Mouse (Mus musculus) lung, postnatal 14 days (tissue): ENCODE results near the gene Nt5dc3.

Experiments
- DNase-seq: peaks from one replicate; pipeline ENCODE4 v3.0.0; 2021

The Nt5dc3 gene

DNA sequence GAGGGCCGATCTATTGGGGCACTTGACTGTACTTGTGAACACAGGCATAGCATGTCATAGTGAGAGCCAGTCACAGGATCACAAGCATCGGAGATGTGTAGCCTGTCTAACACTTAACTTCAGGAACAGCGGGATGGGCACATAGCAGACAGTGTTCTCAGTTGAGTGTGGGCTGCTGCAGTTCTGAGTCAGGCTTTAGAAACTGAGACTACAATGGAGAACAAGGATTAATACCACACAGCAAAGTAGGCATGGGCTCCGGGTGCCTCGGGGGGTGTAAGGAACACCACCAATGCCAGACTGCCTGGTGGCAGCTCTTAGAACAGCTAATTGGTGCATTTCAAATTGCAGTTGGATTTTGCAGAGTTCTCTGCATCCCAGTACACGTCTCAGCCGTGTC lies 42.2 kb downstream of the Nt5dc3 start:
- no peak for DNase-seq

DNA sequence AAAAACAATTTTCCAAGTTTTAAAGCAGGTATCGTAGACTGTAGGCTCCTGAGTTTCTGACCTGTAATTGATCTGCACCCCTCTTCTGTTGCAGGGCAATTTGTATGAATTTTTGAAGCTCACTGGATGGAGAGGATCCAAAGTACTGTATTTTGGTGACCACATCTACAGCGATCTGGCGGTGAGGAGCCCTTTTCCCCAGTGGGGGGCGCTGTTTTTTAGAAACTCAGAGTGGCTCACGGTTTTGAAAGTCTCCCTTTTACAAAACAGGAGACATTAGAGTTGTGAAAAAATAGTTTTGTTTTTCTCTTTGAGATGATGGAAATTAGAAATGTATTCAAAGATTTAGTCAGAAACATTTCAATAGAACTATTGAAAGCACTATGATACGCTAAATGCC lies 45.3 kb downstream of the Nt5dc3 start:
- no peak for DNase-seq

DNA sequence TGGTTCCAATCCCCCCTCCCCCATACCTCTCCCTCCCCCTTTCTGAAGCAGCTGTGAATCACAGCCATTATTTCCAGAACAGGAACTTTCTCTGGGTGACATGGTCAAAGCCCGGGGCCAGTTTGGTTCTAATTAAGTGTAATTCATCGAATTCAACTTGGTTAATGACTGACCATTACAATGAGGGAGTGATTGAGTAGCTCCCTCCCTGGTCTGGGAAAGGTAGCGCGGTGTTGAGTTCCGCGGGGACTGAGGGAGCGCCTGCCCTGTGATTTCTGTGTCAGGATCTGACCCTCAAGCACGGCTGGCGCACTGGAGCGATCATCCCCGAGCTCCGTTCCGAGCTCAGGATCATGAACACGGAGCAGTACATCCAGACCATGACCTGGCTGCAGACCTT lies 46.1 kb downstream of the Nt5dc3 start:
- DNase-seq = no peak

DNA sequence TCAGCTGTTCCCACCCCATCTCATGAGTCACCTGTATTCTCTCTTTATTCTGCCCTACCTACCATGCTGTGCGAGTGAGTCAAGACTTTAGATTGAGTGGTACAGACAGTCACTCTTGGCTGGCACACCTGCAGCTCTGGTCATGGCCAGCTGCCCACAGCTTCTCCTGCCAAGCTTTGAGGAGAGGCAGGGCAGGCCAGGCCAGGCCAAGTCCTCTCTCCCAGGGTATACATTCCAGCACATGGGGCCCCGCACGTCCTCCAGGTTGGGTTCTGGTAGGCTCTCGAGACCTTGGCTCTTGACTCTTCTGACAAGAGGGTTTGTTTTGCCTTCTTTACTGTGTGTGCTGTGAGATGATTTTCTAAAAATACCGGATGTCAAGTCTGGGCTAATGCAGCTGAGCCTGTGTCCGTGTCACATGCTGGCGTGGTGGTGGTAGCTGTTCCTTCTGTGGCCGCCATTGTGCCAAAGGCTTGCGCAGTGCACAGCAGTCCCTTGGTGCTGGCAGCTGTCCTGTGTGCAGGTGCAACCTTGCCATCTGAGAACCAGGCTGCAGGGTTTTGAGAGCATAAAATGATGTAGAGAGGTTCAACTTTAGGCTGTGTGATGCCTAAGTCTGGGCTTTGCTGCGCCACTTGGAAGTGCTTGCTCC lies 47.2 kb downstream of the Nt5dc3 start:
- DNase-seq = peak; percentile 77

DNA sequence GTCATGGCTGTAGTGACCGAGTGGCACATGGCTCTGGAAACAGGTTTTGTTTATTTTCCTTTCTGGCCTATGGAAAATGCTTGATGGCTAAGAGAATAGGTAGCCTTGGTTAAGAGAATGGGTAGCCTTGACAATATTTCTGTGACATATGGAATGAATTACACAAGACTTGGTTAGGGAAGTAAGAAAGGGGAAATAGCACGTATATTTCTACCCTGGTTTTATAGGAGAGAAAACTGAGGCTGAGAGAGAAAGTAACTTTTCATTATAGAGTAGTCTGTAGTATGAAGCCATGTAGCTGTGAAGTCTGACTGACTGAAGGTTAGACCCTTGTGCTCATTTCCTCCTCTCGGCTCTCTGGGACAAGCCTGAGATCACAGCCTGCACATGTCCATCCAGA lies 48.1 kb downstream of the Nt5dc3 start:
- no peak for DNase-seq

DNA sequence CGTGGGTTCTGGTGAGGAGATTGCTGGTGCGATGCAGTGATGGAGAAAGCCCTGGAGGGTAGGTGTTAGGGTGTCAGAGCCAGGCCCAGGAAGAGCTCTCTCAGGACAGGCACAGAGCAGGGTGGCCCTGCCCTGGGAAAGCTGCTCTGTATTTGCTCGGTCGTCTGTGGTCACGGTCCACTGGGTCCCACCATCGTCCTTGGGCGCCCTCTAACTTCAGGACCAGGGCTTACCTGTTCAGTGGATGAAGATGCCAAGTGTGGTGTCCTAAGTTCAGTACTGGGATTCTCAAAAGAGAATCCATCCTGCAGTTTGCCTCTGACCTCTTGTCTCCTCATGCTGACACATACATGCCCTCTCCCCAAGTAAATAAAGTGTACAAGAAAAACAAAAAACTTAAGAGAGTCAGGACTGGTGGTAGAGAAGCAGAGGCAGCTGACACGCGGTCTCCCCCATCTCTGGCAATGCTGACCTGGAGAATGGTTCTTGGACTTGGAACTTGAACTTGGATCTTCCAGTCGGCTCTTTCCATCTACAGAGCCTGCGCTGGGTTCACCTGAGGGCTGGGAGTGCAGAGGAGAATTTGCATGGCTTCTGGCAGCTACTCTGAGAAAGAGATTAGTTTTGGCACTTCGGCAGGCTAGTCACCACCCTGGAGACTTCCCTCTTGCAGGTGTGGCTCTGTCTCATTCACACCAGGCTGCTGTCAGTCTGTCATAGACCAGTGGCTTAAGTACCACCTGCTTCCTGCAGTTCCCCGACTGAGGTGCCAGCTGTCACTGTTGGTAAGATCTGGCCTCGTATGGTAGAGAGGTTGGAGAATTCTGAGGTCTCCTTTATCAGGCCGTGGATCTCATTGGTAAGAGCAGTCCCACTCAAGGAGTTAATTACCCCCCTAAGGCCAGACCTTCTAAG lies 49.7 kb downstream of the Nt5dc3 start:
- DNase-seq = no peak

DNA sequence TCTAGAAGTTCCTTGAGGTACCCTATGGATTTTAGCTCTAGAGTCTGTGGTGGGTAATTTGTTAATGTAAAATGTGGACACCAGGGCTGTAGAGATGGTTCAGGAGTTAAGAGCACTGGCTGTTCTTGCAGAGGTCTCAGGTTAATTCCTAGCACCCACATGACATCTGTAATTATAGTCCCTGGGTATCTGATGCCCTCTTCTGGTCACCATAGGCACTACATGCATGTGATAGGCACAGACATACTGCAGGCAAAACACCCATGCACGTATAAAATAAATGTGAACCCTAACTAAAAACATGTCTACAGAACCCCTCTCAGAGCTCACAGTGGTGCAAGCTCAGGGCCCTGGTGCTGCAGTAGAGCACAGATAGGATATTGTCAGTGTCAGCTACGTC lies 50.7 kb downstream of the Nt5dc3 start:
- no peak for DNase-seq

DNA sequence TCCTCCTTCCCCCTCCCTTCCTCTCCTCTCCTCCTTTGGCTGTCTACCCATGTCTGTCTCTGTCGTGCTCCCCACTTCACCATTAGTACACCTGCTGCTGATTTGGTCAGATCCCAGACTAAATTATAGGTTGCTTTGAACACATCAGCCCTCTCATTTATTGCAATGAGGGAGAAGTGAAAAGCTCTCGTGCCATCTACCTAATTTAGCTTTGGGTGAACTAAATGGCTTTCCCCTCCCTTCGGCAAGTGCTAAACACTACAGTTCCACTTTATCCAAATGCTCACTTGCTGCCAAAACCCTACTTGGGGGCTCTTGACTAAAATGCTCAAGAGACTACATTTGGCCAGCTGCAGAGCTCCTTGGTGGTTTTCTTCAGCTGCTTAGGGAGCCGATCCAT lies 58.0 kb downstream of the Nt5dc3 start:
- no peak for DNase-seq

DNA sequence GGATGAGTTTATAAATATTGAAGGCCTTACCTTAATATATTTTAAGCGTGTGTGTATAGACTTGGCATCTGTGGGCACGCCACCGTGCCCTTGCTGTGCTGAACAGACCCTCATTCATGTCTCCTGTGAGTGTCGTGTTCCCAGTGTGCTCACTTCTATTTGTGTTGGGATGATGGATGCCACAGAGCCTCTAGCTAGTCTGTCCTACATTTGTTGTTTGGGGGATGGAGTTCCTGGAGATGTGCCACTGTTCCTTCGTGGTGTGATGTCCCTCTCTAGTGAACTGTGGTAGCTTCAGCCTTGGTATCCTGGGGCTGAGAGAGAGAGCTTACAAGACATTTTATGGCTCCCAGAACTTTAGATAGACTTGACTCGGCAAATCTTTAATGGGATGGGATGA lies 60.0 kb downstream of the Nt5dc3 start:
- DNase-seq = no peak

DNA sequence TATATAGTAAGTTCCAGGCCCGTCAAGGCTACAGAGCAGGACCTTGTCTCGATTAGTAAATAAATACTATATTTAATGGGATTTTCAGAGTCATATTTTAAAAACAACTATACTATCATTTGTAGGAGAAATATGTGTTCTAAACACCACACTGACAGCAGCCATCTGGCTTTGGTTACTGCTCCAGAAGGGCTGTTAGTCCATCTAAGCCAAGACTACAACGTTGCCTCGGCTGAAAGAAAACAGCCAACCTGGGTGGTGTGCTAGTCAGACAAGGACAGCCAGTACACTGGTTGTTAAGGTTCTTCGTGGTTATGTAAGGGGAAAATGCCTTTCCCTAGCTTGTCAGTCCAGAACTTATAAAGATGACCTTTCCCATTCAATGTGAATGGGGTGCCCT lies 63.9 kb downstream of the Nt5dc3 start:
- DNase-seq = no peak

DNA sequence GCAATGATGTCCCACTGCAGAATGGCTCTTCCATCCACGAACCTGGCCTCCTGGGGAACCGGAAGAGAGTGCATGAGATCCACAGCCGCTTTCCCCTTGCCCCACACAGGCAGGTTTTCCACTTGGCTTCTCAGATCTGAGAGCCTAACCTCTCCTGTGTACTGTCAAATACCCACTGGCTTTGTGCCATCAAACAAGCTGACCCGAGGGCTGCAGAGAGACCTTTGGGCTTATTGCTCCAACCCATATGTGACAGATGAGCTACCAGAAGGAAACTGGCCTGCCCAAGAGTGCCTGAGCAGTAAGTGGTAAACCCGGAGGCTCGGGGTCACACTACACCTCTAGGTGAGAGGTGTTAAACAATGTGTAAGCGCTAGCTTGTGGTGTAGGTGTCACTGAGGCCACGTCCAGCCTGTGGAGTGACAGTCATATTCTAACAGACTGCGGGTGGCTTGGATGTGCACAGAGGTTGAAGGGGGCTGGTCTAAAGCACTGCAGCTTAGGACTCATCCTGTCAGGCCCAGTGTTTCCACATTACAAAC lies 68.2 kb downstream of the Nt5dc3 start:
- no peak for DNase-seq

DNA sequence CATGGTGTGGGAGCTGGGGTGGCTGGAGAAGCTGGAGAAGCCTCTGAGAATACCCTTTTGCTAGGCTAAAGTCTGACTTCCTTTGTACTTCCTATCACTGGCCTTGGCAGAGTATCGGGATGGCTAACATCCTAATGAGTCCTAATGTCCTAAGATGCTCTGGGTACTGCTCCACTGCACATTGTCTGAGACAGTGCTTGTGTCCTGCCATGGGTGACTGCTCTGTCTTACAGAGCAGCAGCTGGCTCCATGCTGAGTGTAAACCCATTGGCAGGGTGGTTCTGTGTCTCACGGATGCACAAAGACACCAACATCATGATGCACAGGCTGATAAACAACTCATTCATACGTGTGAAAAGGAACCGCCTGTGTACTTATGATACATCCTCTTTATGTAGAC lies 70.3 kb downstream of the Nt5dc3 start:
- DNase-seq = no peak

DNA sequence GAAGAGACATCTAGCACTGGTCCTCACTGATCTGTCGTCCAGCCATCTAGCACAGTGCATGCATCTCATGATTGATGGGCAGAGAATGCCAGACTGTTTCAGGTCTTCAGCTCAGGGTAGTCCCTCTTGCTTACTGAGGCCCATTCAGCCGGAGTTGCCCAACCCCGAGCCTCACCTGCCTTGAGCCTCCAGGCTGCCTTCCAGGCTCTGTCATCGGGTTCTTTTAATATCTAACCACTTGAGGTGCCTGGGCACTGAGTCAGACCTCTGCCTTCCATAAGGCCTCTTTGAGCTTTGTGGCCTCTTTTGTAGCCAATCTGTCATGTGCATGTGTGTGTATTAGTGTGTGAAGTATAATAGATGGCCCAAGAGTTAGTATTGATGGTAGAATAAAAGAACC lies 70.7 kb downstream of the Nt5dc3 start:
- DNase-seq = no peak

DNA sequence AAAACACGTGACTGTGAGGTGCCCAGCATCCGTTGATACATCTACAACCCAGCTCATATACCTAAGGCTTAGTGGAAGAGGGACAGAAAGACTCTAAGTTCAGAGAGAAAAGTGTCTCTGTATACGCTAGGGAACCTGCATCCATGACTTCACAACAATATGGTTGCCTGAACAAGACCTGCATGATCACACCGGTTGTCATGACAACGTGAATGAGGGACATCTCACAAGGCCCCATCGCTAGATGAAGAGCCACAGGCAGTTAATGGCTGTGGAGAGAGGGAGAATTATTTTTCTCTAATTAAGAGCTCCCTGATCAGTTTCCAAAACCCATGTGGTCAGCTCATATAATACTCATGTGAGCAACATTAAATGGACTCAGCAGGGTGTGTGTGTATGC lies 73.4 kb downstream of the Nt5dc3 start:
- no peak for DNase-seq

DNA sequence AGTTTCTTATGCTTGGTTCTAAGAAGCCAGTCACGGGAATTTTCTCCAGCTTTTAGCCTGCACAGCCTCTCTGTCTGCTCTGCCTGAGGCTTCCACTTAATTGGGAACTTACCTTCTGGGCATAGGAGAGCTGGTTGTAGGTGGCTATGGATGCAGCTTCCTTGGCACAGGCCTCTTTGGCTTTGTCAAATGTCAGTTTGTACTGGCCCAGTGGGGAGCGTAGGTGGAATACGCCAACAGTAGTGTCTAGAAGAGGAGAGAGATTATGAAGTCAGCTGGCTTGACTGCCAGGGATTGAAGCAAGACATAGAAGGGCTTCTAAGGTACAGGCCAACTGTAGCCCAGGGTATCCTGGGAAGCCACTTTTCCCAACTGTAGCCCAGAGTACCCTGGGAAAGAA lies 74.6 kb downstream of the Nt5dc3 start:
- no peak for DNase-seq

DNA sequence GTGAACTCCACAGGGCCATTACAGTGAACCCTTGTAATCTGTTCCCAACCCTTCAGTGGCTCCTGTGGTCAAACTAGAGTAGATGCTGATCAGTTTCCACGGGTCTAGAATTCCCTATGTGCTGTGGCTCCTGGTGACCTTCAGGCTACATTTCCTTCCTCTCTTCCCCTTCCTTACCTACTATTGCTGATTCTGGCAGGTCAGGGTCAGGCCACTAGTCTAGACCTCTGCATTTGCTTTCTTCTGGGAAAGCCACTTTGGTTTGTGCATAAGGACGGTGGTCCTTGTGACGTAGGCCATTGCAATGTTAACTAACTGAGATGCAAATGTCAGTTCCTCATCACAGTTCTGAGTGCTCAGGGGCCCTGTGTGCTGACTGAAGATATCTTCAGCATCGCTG lies 81.6 kb downstream of the Nt5dc3 start:
- DNase-seq = no peak

DNA sequence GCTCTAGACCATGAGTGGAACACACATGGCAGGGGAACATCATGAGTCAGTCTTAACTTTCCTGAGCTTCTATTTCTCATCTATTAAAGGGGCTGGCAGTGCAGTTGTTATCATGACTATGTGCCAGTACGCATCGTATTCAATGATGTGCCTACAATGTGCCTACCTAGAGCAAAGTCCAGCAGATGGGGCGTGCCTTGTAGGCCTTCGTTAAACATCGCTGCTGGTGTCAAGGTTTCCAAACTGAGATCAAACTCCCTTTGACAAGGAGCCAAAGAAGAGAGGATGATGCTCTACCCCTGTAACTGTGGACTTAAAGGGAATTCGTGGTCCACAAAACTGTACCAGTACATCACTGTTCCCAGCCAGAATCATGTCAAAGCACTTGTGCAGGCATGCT lies 83.7 kb downstream of the Nt5dc3 start:
- no peak for DNase-seq

DNA sequence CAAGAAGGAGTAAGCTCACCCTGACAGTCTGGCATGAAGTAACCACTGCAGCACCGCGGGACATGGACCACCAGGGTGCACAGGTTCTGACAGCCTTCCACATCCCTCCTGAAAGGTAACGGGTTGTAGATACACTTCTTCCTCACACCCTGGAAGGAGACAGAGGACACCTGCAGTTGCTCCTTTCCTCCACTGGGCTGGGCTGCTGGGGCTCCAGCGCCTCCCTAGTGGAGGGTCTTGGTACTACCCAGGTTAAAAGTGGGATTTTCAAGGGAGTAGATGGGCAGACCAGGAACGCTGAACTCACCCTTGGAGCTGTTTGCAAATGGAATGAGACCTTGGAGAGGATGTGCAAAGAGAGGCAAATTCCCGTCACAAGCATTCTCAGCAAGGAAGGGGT lies 84.6 kb downstream of the Nt5dc3 start:
- no peak for DNase-seq

DNA sequence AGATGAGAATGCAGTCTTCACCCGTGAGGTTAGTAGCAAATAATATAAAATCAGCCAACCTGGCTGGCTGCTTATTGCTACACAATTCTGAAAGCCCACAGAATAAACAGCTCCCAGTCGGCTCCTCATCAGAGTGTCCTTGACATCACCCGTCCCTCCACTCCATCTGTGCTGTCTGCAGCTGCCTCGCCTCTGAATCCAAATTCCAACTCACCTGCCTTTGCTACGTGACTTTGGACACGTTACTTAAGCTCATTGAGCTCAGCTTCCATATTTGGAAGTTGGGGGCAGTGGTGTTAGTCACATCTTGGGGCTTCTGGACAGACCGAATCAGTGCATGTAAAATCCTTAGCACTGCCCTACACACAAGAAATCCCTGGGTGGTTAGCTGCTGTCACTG lies 93.3 kb downstream of the Nt5dc3 start:
- no peak for DNase-seq

DNA sequence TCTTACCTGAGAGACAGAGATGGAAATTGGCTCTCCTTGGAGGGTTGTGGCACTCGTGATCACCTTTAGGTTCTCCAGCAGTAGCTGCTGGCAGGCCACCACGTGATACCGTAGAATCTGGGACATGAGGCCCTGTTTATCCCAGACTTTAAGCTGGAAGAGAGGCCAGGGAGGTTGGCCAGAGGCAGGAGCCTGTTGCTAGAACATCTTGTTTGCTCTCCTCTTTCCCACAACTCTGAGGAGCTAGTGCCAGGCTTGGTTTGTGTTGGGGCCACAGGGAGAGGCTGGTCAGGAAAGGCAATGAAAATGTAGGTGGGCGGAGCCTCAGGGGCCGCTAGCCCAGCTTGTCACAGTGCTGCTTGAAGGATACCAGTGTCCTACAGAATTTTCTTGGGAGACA lies 93.8 kb downstream of the Nt5dc3 start:
- no peak for DNase-seq

DNA sequence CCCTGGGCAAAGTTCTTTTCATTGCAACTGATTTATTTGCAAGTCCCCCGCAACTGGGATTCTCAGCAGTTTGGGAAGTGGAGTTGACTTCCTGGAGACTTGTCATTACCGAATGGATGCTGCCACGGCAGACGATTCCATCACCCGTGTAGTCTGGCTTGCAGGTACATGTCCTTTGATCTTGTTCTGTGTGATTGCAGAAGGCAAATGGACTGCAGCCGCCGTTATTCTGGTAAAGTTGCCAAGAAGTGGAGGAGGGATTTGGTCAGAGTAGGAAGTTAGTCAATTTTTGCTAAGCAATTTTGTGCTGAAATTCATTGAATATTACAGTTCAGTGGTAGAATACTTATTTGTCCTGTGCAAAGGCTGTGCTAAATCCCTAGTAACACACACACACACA lies 99.9 kb downstream of the Nt5dc3 start:
- no peak for DNase-seq

DNA sequence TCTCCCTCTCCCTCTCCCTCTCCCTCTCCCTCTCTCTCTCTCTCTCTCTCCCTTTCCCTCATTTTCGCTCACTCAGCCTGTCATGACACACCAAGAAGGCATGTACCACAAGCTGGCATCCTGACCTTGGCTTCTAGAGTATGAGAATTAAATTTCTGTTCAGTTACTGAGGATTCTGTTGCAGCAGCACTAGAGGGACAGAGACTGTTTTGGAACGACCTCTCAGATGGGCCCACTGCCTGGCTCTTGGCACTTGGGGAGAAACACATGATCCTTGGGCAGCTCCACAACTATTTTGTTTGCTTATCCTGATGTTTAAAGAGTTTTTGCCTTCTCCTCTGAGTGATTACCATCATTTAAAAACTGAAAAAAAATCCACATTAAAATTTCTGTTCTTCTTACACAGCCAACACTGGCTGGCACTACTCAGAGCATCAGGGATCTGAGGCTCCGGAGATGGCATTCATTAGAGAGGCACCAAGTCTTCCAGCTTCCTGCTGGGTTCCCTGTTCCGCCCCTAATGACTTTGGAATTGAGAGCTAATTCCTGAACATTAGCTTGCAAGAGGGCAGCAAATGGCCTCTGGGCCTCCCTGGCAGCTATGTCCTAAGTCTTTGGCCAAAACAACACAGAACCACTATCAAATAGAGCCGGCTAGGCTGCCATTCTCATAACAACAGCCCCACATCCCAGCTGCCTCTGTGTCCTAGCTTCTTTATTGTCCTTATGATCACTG lies 101.4 kb downstream of the Nt5dc3 start:
- peak; percentile 29 for DNase-seq

DNA sequence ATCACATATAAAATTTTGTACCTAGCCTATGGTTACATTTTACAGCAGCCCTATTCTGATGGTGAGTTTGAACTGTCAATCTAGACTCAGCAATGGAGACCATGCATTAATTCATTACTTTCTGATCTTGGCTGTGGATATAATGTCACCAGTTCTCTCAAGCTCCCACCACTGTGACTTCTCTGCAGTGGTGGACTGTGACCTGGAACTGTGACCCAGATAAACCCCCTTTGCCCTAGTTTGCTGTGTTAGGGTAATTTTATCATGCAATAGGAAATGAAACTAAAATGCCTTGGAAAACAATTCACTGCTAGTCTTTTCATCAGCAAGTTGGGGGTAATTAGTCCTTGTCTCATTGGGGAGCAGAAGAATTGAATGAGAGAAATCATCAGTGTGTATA lies 102.6 kb downstream of the Nt5dc3 start:
- DNase-seq = no peak

DNA sequence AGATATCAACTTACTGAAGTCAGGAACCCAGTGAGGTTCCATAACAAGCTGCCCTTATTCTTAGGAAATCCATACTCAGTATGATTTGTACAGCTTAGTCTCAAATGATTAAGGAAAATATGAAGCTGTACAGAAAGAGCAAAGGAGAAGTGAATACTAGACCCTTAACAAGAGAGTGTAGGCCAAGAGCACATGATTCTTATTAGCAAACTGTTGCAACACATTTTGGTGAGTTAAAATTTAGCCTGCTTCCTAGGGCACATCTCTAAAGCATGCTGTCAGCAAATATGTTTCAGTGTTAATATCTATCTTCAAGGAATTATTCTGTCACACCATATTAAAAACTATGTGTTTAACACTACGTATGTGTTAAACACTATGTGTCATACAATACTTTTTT lies 107.6 kb downstream of the Nt5dc3 start:
- DNase-seq = no peak
